Mouse (Mus musculus) megakaryocyte, embryonic 14.5 days (primary cell): Measurements from ENCODE around the gene Plcb4. TPM values are rescaled to one million over a fixed set of nuclear protein-coding genes. Genes with fewer than 3 reads are reported as not detected.

Experiments used
- H3K27me3 ChIP-seq: replicated peaks from 2 replicates; pipeline ENCODE3; 2012; ENCODE audit warnings: inconsistent platforms
- H3K36me3 ChIP-seq: replicated peaks from 2 replicates; pipeline ENCODE3; 2012; ENCODE audit warnings: low read length, inconsistent platforms, mixed read lengths
- H3K4me1 ChIP-seq: 2 replicates; pipeline ENCODE4 v1.6.1; 2012; ENCODE audit warnings: inconsistent platforms
- H3K4me3 ChIP-seq: replicated peaks from 2 replicates; pipeline ENCODE3; 2012; ENCODE audit warnings: moderate library complexity, mild to moderate bottlenecking, inconsistent platforms
- H3K9me3 ChIP-seq: 2 replicates; pipeline ENCODE4 v1.6.1; 2012; ENCODE audit warnings: inconsistent platforms
- FLI1 ChIP-seq: IDR thresholded peaks from 2 replicates; pipeline ENCODE4 v1.6.1; 2012; ENCODE audit warnings: low read length, inconsistent platforms, mixed read lengths
- GATA1 ChIP-seq: IDR thresholded peaks from 3 replicates; pipeline ENCODE4 v1.6.1; 2012; ENCODE audit warnings: mixed read lengths, low read length, inconsistent platforms, borderline replicate concordance
- polyA plus RNA-seq: library from polyadenylated mRNA; stranded (reverse); fragments of >175 nt; gene quantifications from 2 replicates; pipeline ENCODE4 v1.2.3, GENCODE M21; 2012; ENCODE audit warnings: low replicate concordance; ENCODE audit not compliant: insufficient read depth

The Plcb4 gene
- polyA plus RNA-seq, 1 experiment: 5.4 TPM

GRCm38 (mm10) chr2:135748441-135748840 is 89.6 kb downstream of the Plcb4 start:
- TF ChIP-seq GATA1 (no peak), FLI1 (no peak)
- peaks cover 13% of the 10 kb centered on the region for H3K36me3 ChIP-seq
- H3K9me3 ChIP-seq: no peaks in the 10 kb centered on the region
- peaks cover 53% of the 10 kb centered on the region for H3K4me1 ChIP-seq
- no peak overlapping the region for H3K4me3 ChIP-seq
- no peaks in the 10 kb centered on the region for H3K27me3 ChIP-seq

- TF ChIP-seq FLI1: no peak
- no peak for TF ChIP-seq GATA1
- H3K27me3 ChIP-seq: no peaks in the 10 kb centered on the region
- H3K4me3 ChIP-seq: no peak overlapping the region
- no peaks in the 10 kb centered on the region for H3K9me3 ChIP-seq
- peaks cover 6% of the 10 kb centered on the region for H3K36me3 ChIP-seq
- H3K4me1 ChIP-seq: peaks cover 56% of the 10 kb centered on the region
These were observed 90.8 kb downstream of the Plcb4 start for GRCm38 (mm10) chr2:135749606-135750005.

DNA sequence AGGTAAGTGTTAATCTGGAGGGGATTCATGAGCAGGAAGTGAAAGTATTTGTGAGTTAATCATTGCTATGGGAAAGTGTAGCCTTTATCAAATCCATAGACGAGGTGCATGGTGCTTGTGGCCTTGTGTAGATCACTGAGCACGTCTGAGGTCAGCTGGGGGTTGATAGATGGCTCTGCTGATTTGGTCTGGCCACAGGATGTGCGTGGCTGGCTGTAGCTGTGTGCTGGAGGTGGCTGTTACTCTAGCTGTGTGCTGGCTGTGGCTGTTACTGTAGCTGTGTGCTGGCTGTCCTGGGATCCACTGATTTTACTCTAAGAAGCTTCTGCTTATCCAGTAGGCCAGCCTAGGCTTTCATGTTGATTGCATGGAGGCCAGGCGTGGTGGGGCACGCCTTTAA is 91.9 kb downstream of the Plcb4 start:
- Histone ChIP-seq H3K4me3 (peak overlapping the region; percentile 35), H3K9me3 (no peaks in the 10 kb centered on the region), H3K4me1 (peaks cover 56% of the 10 kb centered on the region), H3K27me3 (no peaks in the 10 kb centered on the region), H3K36me3 (peaks cover 6% of the 10 kb centered on the region)
- TF ChIP-seq GATA1 (no peak), FLI1 (no peak)

DNA sequence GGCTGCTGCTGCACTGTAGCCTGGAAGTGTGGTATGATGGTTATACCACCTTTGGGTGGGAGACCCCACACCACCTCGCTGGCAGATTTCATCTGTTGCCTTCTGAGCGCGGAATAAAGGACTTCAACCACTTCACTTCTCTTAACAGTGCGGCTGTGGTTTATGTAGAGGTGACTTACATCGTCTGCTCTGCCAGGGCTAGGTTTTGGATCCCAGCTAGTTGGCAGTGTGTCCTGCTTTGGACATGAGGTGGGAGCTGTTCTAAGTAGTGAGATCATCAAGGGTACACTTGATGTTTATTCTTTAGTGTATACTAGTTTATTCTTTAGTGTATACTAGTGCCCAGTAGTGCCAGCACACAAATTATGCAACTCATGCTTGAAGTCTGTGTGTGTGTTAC is 97.0 kb downstream of the Plcb4 start:
- peaks cover 43% of the 10 kb centered on the region for H3K4me1 ChIP-seq
- H3K9me3 ChIP-seq: no peaks in the 10 kb centered on the region
- TF ChIP-seq FLI1 (no peak), GATA1 (no peak)
- no peaks in the 10 kb centered on the region for H3K27me3 ChIP-seq
- no peak overlapping the region for H3K4me3 ChIP-seq
- H3K36me3 ChIP-seq: no peaks in the 10 kb centered on the region

- no peaks in the 10 kb centered on the region for H3K36me3 ChIP-seq
- no peaks in the 10 kb centered on the region for H3K9me3 ChIP-seq
- no peak for TF ChIP-seq GATA1
- TF ChIP-seq FLI1: no peak
- no peaks in the 10 kb centered on the region for H3K27me3 ChIP-seq
- no peak overlapping the region for H3K4me3 ChIP-seq
- H3K4me1 ChIP-seq: peaks cover 49% of the 10 kb centered on the region
These were observed 98.7 kb downstream of the Plcb4 start for GRCm38 (mm10) chr2:135757478-135757877.

GRCm38 (mm10) chr2:135759499-135760095 is 100.8 kb downstream of the Plcb4 start:
- no peaks in the 10 kb centered on the region for H3K36me3 ChIP-seq
- H3K4me1 ChIP-seq: peaks cover 45% of the 10 kb centered on the region
- TF ChIP-seq FLI1 (no peak), GATA1 (no peak)
- H3K9me3 ChIP-seq: no peaks in the 10 kb centered on the region
- H3K27me3 ChIP-seq: no peaks in the 10 kb centered on the region
- no peak overlapping the region for H3K4me3 ChIP-seq

- Histone ChIP-seq H3K4me1 (peaks cover 37% of the 10 kb centered on the region), H3K36me3 (no peaks in the 10 kb centered on the region)
- no peak for TF ChIP-seq GATA1
- TF ChIP-seq FLI1: no peak
These were observed 102.5 kb downstream of the Plcb4 start for GRCm38 (mm10) chr2:135761226-135761802.

GRCm38 (mm10) chr2:135764706-135765105 is 105.9 kb downstream of the Plcb4 start:
- Histone ChIP-seq H3K4me3 (no peak overlapping the region), H3K4me1 (peaks cover 45% of the 10 kb centered on the region), H3K9me3 (no peaks in the 10 kb centered on the region), H3K36me3 (no peaks in the 10 kb centered on the region), H3K27me3 (no peaks in the 10 kb centered on the region)
- TF ChIP-seq FLI1 (no peak), GATA1 (no peak)

More at GRCm38 (mm10) chr2:135761226-135761802, 102.5 kb downstream of the Plcb4 start:
- Histone ChIP-seq H3K4me3 (peak overlapping the region; percentile 21), H3K27me3 (no peaks in the 10 kb centered on the region), H3K9me3 (no peaks in the 10 kb centered on the region)

DNA sequence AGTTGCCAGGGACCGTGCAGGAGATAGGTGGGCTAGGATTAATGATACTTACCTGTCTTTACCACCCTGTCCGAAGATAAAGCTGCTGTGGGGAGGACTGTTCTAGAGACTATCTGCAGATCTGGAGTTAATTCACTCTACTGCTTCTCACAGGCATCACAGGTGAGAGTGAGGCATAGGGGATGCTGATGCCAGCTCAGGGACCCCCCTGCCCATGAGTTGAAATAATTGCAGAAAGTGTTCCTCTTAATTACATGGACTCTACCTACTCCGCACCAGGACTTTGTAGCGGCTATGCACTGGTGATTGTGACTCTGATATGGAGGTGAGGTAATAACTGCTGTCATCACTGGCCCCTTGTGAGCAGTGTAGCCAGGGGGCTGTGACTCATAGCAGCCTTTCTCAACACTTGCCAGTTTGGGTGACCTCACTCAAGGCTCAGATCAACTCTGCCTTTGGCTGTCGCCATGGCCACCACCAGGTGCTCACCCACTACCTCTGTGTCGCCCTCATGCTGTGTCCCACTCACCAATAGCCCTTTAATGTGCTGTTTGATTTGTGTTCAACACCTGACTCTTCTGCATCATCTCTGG is 107.8 kb downstream of the Plcb4 start:
- peaks cover 47% of the 10 kb centered on the region for H3K4me1 ChIP-seq
- H3K36me3 ChIP-seq: no peaks in the 10 kb centered on the region
- no peak for TF ChIP-seq FLI1
- no peak for TF ChIP-seq GATA1
- no peak overlapping the region for H3K4me3 ChIP-seq
- H3K9me3 ChIP-seq: no peaks in the 10 kb centered on the region
- no peaks in the 10 kb centered on the region for H3K27me3 ChIP-seq

- Histone ChIP-seq H3K4me1 (peaks cover 52% of the 10 kb centered on the region), H3K36me3 (no peaks in the 10 kb centered on the region), H3K4me3 (no peak overlapping the region), H3K27me3 (no peaks in the 10 kb centered on the region), H3K9me3 (no peaks in the 10 kb centered on the region)
- TF ChIP-seq GATA1: no peak
- TF ChIP-seq FLI1: no peak
These were observed 108.7 kb downstream of the Plcb4 start for GRCm38 (mm10) chr2:135767535-135767934.
